Mouse (Mus musculus): ENCODE measurements around the gene Ntn1. TPM values are rescaled to one million over a fixed set of nuclear protein-coding genes. Genes with fewer than 3 reads are reported as not detected.

Gene Ntn1
- polyA plus RNA-seq, 1 experiment = not detected

DNA sequence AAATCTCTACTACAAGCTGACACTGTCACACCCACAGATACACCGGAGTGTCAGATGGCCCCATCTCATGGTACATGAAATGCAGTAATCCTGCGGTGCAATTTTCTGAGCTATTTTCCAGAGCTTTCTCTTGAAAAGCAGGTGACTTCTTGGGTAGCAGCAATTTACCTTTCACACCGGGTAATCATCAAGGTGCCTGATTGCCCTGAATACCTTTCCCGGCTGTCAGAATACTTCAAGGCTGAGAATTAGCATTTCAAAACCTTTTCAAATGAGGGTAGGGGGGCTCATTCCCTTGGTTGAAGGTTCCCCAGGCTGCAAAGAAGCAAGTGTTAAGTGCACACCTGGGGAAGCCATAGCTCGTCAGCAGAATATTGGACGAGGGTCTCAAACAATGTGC lies 52.5 kb downstream of the Ntn1 start:
- H3K36me3 ChIP-seq (ENCODE audit: control insufficient read depth) = no peaks in the 10 kb centered on the region
- H3K9me3 ChIP-seq (ENCODE audit: control insufficient read depth, low read length) = 0 out of 2 replicates have a peak, but pooled peaks cover 3% of the 10 kb centered on the region
- no peaks in the 10 kb centered on the region for H3K4me1 ChIP-seq (ENCODE audit: control insufficient read depth)
- no peaks in the 10 kb centered on the region for H3K27me3 ChIP-seq (ENCODE audit: control insufficient read depth)
- H3K4me3 ChIP-seq (replicated peaks) = no peak overlapping the region
- TF ChIP-seq GATA1 (IDR thresholded peaks at IDR 0.05; ENCODE audit: low read length) = no peak
- TF ChIP-seq TAL1 (IDR thresholded peaks at IDR 0.05; ENCODE audit: low read length) = no peak

DNA sequence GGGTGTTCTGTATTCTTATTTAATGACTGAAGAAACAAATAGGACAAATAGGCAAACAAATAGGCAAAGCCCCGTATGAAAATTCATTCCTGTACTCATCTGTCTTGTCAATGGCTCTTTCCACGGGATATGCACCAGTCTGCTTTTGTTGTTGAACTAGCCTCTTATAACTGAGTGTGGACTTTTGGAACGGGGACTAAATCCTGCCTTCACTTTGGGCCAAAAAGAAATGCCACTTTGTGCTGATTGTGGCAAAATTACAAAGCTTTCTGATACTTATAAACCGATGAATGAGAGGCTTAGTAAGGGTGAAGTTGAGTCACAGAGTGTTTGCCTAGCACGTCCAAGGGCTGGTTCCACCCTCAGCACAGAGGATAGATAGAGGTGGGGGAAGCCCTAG lies 53.1 kb downstream of the Ntn1 start:
- Histone ChIP-seq H3K9me3 (ENCODE audit: control insufficient read depth, low read length) (0 out of 2 replicates have a peak, but pooled peaks cover 3% of the 10 kb centered on the region), H3K4me1 (ENCODE audit: control insufficient read depth) (no peaks in the 10 kb centered on the region), H3K27me3 (ENCODE audit: control insufficient read depth) (no peaks in the 10 kb centered on the region), H3K4me3 (replicated peaks) (no peak overlapping the region), H3K36me3 (ENCODE audit: control insufficient read depth) (no peaks in the 10 kb centered on the region)
- TF ChIP-seq GATA1 (IDR thresholded peaks at IDR 0.05; ENCODE audit: low read length) (no peak), TAL1 (IDR thresholded peaks at IDR 0.05; ENCODE audit: low read length) (no peak)

GRCm38 (mm10) chr11:68346099-68346498 lies 54.5 kb downstream of the Ntn1 start:
- H3K9me3 ChIP-seq (ENCODE audit: control insufficient read depth, low read length) = 0 out of 2 replicates have a peak, but pooled peaks cover 3% of the 10 kb centered on the region
- H3K4me3 ChIP-seq (replicated peaks) = no peak overlapping the region
- TF ChIP-seq TAL1 (IDR thresholded peaks at IDR 0.05; ENCODE audit: low read length) (no peak), GATA1 (IDR thresholded peaks at IDR 0.05; ENCODE audit: low read length) (no peak)
- H3K4me1 ChIP-seq (ENCODE audit: control insufficient read depth) = no peaks in the 10 kb centered on the region
- H3K27me3 ChIP-seq (ENCODE audit: control insufficient read depth) = no peaks in the 10 kb centered on the region
- no peaks in the 10 kb centered on the region for H3K36me3 ChIP-seq (ENCODE audit: control insufficient read depth)

- Histone ChIP-seq H3K4me3 (replicated peaks) (no peak overlapping the region), H3K27me3 (ENCODE audit: control insufficient read depth) (no peaks in the 10 kb centered on the region), H3K9me3 (ENCODE audit: control insufficient read depth, low read length) (0 out of 2 replicates have a peak, but pooled peaks cover 3% of the 10 kb centered on the region), H3K4me1 (ENCODE audit: control insufficient read depth) (no peaks in the 10 kb centered on the region), H3K36me3 (ENCODE audit: control insufficient read depth) (no peaks in the 10 kb centered on the region)
- TF ChIP-seq TAL1 (IDR thresholded peaks at IDR 0.05; ENCODE audit: low read length) (no peak), GATA1 (IDR thresholded peaks at IDR 0.05; ENCODE audit: low read length) (no peak)
Observed at GRCm38 (mm10) chr11:68344221-68344620, 56.4 kb downstream of the Ntn1 start.

DNA sequence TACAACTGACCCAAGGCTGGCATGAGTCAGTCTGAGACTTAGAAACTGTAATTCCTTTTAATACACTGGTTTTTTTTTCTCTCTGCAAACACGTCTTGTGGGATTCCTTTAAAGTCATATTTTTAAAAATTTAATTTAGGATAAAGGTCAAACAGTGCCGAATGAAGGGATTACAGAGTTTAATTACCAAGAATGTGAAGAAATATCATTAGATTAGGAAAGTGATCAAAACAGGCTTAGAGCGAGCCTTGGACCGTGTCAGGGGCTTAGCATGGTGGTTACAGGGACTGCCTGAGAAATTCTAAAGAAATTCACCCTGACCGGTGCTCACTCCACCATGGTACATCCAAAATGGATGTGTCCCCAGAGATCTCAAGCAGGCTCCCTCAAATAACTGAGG lies 57.9 kb downstream of the Ntn1 start:
- TF ChIP-seq GATA1 (IDR thresholded peaks at IDR 0.05; ENCODE audit: low read length) = no peak
- TF ChIP-seq TAL1 (IDR thresholded peaks at IDR 0.05; ENCODE audit: low read length) = no peak
- Histone ChIP-seq H3K27me3 (ENCODE audit: control insufficient read depth) (no peaks in the 10 kb centered on the region), H3K4me3 (replicated peaks) (no peak overlapping the region), H3K9me3 (ENCODE audit: control insufficient read depth, low read length) (no peaks in the 10 kb centered on the region), H3K4me1 (ENCODE audit: control insufficient read depth) (no peaks in the 10 kb centered on the region), H3K36me3 (ENCODE audit: control insufficient read depth) (no peaks in the 10 kb centered on the region)

DNA sequence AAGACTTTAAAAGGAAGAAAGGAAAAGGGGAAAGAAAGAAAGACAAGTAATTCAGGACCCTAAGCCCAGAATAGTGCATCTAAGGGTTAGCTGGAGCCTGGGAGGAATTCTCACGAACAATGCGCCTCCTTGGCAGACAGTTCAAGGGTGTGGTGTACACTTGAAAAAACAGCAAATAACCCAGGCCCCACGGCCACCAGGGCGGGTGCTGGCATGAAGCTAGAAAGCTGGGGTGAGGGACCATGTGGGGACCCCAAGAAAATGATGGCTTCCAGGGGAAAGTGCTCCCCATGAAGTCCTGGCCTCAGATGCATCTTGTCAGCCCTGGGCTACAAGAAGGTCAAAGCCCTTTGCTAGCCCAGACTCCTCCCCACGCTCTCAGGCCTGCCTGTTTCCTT lies 58.6 kb downstream of the Ntn1 start:
- H3K4me3 ChIP-seq (replicated peaks) = no peak overlapping the region
- no peaks in the 10 kb centered on the region for H3K36me3 ChIP-seq (ENCODE audit: control insufficient read depth)
- H3K9me3 ChIP-seq (ENCODE audit: control insufficient read depth, low read length) = no peaks in the 10 kb centered on the region
- no peaks in the 10 kb centered on the region for H3K4me1 ChIP-seq (ENCODE audit: control insufficient read depth)
- TF ChIP-seq TAL1 (IDR thresholded peaks at IDR 0.05; ENCODE audit: low read length) = no peak
- no peak for TF ChIP-seq GATA1 (IDR thresholded peaks at IDR 0.05; ENCODE audit: low read length)
- no peaks in the 10 kb centered on the region for H3K27me3 ChIP-seq (ENCODE audit: control insufficient read depth)

GRCm38 (mm10) chr11:68341111-68342002 lies 59.3 kb downstream of the Ntn1 start:
- H3K36me3 ChIP-seq (ENCODE audit: control insufficient read depth) = no peaks in the 10 kb centered on the region
- H3K4me1 ChIP-seq (ENCODE audit: control insufficient read depth) = no peaks in the 10 kb centered on the region
- no peaks in the 10 kb centered on the region for H3K9me3 ChIP-seq (ENCODE audit: control insufficient read depth, low read length)

DNA sequence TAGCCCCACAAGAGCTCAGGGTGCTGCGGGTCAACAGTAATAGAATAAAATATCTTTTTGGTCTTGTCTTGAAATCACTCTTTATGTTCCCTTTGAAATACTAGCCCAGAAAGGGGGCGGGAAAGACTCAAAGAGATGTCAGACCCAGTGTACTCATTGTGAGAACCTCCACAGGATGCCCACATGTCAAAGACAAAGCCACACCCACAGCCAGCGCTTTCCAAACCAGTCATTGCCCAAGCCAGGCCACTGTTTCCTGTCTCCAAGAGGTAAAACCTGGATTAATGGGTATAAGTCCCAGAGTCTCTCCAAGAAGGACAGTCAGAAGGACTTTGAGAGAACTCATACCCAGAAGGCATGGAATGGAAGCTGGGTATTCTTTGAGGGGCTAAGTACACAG lies 60.3 kb downstream of the Ntn1 start:
- Histone ChIP-seq H3K4me1 (ENCODE audit: control insufficient read depth) (no peaks in the 10 kb centered on the region), H3K27me3 (ENCODE audit: control insufficient read depth) (no peaks in the 10 kb centered on the region), H3K36me3 (ENCODE audit: control insufficient read depth) (no peaks in the 10 kb centered on the region), H3K4me3 (replicated peaks) (no peak overlapping the region), H3K9me3 (ENCODE audit: control insufficient read depth, low read length) (no peaks in the 10 kb centered on the region)
- no peak for TF ChIP-seq TAL1 (IDR thresholded peaks at IDR 0.05; ENCODE audit: low read length)
- TF ChIP-seq GATA1 (IDR thresholded peaks at IDR 0.05; ENCODE audit: low read length) = no peak

More at GRCm38 (mm10) chr11:68341111-68342002, 59.3 kb downstream of the Ntn1 start:
- TF ChIP-seq TAL1 (IDR thresholded peaks at IDR 0.05; ENCODE audit: low read length) (no peak), GATA1 (IDR thresholded peaks at IDR 0.05; ENCODE audit: low read length) (no peak)
- no peak overlapping the region for H3K4me3 ChIP-seq (replicated peaks)
- no peaks in the 10 kb centered on the region for H3K27me3 ChIP-seq (ENCODE audit: control insufficient read depth)

DNA sequence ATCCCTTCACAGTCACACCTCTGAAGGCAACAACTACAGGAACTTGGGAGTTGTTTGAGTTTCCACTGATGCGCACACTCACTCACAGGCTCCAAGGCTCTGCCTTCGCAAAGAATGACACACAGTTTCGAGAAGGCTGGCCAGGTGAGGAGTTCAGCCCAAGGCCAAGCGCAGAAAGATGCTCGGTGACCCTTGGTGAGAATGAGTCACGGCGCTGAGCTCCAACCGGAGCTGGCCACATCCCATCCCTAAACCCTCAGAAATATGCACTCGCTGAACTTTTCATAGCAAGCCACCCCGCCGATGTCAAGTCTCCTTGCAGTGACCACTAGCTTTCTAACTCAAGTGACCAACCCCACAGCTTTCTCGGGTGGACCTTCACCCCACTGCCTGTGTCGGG lies 60.8 kb downstream of the Ntn1 start:
- Histone ChIP-seq H3K27me3 (ENCODE audit: control insufficient read depth) (no peaks in the 10 kb centered on the region), H3K9me3 (ENCODE audit: control insufficient read depth, low read length) (no peaks in the 10 kb centered on the region), H3K4me1 (ENCODE audit: control insufficient read depth) (no peaks in the 10 kb centered on the region), H3K36me3 (ENCODE audit: control insufficient read depth) (no peaks in the 10 kb centered on the region), H3K4me3 (replicated peaks) (no peak overlapping the region)
- TF ChIP-seq TAL1 (IDR thresholded peaks at IDR 0.05; ENCODE audit: low read length) = no peak
- TF ChIP-seq GATA1 (IDR thresholded peaks at IDR 0.05; ENCODE audit: low read length) = no peak
